Mouse (Mus musculus) hindbrain, embryonic 13.5 days (tissue): ENCODE measurements around the gene Nek6. TPM values are rescaled to one million over a fixed set of nuclear protein-coding genes. Genes with fewer than 3 reads are reported as not detected.

Experiments used
- ATAC-seq: fragments of 200-750 bp; cut with Nextera tagmentation; 2 replicates; pipeline ENCODE4 v1.8.0; 2017; ENCODE audit warnings: moderate TSS enrichment; ENCODE audit not compliant: low FRiP score
- H3K27ac ChIP-seq: fragments of 300-500 bp; sonication (generic); 2 replicates; pipeline ENCODE4 v1.5.1; 2015; ENCODE audit warnings: inconsistent platforms, mild to moderate bottlenecking, moderate library complexity
- H3K27me3 ChIP-seq: fragments of 300-500 bp; sonication (generic); 2 replicates; pipeline ENCODE4 v1.6.1; 2015; ENCODE audit warnings: mild to moderate bottlenecking, inconsistent platforms
- H3K36me3 ChIP-seq: fragments of 300-500 bp; sonication (generic); 2 replicates; pipeline ENCODE4 v1.6.1; 2015; ENCODE audit warnings: mild to moderate bottlenecking, inconsistent platforms
- H3K4me1 ChIP-seq: fragments of 300-500 bp; sonication (generic); replicated peaks from 2 replicates; pipeline ENCODE4 v1.6.1; 2015; ENCODE audit warnings: inconsistent platforms
- H3K4me2 ChIP-seq: fragments of 300-500 bp; sonication (generic); 2 replicates; pipeline ENCODE4 v1.6.1; 2015; ENCODE audit warnings: inconsistent platforms, mild to moderate bottlenecking, moderate library complexity
- H3K4me3 ChIP-seq: fragments of 300-500 bp; sonication (generic); 2 replicates; pipeline ENCODE4 v1.5.1; 2015; ENCODE audit warnings: mild to moderate bottlenecking, inconsistent platforms
- H3K9ac ChIP-seq: fragments of 300-500 bp; sonication (generic); 2 replicates; pipeline ENCODE4 v1.6.1; 2015; ENCODE audit warnings: mild to moderate bottlenecking, inconsistent platforms
- H3K9me3 ChIP-seq: fragments of 300-500 bp; sonication (generic); 2 replicates; pipeline ENCODE4 v1.6.1; 2016; ENCODE audit warnings: inconsistent platforms
- WGBS: fragments of 180-500 bp; shearing (Covaris S2); methylation state at CpG from one replicate; pipeline ENCODE4 v1.1.7; 2015; 5-methylcytosine and 5-hydroxymethylcytosine counted together
- polyA plus RNA-seq: library from polyadenylated mRNA; unstranded; fragments of >200 nt; fragmentation: Nextera tagmentation; extraction: Ambion mirVana; gene quantifications from 2 replicates; pipeline ENCODE4 v1.2.1, GENCODE M21; 2015

The Nek6 gene
- polyA plus RNA-seq, 1 experiment from 2014 or later = 57.3 TPM

DNA sequence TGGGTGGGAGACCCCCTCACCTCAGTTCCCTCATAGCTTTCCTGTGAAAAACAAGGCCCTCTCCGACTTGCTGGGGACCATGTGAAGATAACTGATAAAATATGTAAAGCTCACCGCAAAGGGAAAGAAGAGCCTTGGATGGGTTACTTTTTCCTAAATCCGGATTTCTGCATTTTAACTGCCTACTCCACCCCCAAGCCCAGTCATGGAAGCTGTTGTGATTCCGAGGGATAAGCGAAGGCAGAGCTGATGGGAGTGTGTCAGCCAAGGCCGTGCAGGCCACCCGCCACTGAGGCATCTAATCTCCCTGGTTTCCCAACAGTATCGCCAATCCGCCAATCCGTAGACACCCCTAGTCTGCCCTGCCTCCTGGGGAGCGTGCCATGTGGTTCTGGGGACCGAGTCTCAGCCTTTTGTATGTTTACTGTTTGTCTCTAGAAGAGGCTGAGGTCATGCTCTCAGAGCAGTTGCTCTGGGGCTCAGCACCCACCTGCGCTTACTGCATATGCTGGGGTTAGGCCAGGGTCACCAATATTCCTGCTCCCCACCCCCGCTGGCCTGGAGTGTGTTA, 18.2 kb downstream of the Nek6 start:
- Histone ChIP-seq H3K27me3 (no peaks in the 10 kb centered on the region), H3K4me3 (no peak overlapping the region), H3K9me3 (no peaks in the 10 kb centered on the region), H3K9ac (no peak overlapping the region), H3K27ac (no peak overlapping the region), H3K4me1 (peaks cover 51% of the 10 kb centered on the region), H3K36me3 (no peaks in the 10 kb centered on the region), H3K4me2 (no peak overlapping the region)
- WGBS = 73% methylated on average over 14 of the region's 14 CpGs
- ATAC-seq = no peak

- 35% methylated on average over 6 of the region's 6 CpGs for WGBS
- Histone ChIP-seq H3K36me3 (no peaks in the 10 kb centered on the region), H3K9ac (no peak overlapping the region), H3K4me3 (no peak overlapping the region), H3K27me3 (no peaks in the 10 kb centered on the region), H3K4me2 (no peak overlapping the region), H3K27ac (no peak overlapping the region), H3K9me3 (no peaks in the 10 kb centered on the region), H3K4me1 (peaks cover 52% of the 10 kb centered on the region)
- ATAC-seq = no peak
Observed at GRCm38 (mm10) chr2:38530955-38531381, 19.5 kb downstream of the Nek6 start.

DNA sequence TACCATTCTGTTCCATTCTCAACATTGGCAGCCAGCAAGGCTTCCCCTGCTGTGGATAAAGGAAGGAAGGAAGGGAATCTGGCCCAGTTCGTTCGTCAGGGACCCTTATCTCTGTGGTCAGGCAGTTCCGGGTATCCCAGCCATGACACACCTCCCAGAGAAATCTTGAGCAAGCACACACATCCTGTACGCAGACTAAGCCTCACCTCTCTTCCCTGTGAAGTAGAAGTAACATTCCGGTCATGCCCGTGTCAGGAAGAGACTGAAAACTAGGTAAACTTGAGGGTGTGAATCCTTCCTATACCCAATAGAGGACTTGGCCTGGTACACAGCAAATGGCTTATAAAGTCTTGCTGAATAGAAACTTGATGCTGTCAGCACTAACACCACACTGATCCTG, 21.9 kb downstream of the Nek6 start:
- peaks cover 72% of the 10 kb centered on the region for H3K4me1 ChIP-seq
- H3K27ac ChIP-seq = no peak overlapping the region
- WGBS = 73% methylated on average over 6 of the region's 6 CpGs
- H3K9me3 ChIP-seq = no peaks in the 10 kb centered on the region
- H3K4me2 ChIP-seq = no peak overlapping the region
- H3K4me3 ChIP-seq = no peak overlapping the region
- H3K36me3 ChIP-seq = no peaks in the 10 kb centered on the region
- no peak for ATAC-seq
- H3K9ac ChIP-seq = no peak overlapping the region
- no peaks in the 10 kb centered on the region for H3K27me3 ChIP-seq

DNA sequence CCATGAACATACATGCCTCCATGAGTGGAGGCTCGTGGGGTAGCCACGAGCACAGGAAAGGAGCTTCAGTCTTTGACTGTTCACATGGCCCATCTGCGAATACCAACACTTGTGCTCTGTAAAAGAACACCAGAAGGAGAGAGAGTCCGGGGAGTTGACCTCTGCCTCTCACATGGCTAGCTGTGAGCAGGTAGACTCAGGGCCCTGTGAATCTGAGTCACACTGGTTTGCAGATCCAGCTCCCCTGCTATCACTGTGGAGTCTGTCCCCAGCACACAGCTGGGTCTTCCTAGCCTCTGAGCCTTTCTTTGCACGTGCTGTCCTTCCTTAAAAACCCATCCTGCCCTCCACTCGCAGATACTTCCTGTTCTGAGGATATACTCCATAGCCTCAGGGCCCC, 22.3 kb downstream of the Nek6 start:
- H3K9me3 ChIP-seq = no peaks in the 10 kb centered on the region
- H3K4me3 ChIP-seq = no peak overlapping the region
- no peaks in the 10 kb centered on the region for H3K36me3 ChIP-seq
- no peak overlapping the region for H3K27ac ChIP-seq
- H3K9ac ChIP-seq = no peak overlapping the region
- peaks cover 76% of the 10 kb centered on the region for H3K4me1 ChIP-seq
- no peak overlapping the region for H3K4me2 ChIP-seq
- ATAC-seq = no peak
- WGBS = 69% methylated on average over 6 of the region's 6 CpGs
- H3K27me3 ChIP-seq = no peaks in the 10 kb centered on the region

DNA sequence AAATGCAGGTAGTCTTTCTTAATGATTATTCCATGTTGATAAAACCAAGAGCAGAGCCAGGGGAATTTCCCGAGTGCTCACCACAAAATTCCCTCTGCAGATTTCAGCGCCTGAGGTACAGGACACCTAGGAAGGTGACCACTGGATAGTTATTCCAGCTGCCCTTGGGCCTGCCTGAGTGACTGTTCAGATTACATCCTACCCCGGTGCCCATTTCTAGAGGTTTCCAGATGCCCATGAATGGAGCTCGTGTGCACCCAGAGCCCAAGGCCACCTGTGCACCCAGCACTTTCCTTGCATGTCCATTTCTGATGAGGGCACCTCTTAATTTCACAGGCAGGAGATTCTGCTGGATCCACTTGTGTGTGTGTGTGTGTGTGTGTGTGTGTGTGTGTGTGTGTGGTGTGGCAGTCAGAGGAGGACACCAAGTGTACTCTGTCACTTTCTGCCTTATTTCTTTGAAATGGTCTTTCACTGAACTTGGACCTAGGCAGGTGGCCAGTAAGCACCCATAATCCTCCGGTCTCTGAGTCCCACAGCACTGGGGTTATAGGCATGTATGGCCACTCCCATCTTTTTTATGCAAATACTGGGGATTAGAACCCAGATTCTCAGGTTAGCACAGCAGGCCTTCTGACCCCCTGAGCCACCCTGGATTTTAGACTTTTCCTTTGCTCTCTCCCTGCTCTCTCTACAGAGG, 22.9 kb downstream of the Nek6 start:
- Histone ChIP-seq H3K27me3 (no peaks in the 10 kb centered on the region), H3K4me3 (no peak overlapping the region), H3K9ac (no peak overlapping the region), H3K4me1 (peaks cover 80% of the 10 kb centered on the region), H3K36me3 (no peaks in the 10 kb centered on the region), H3K27ac (no peak overlapping the region), H3K4me2 (no peak overlapping the region), H3K9me3 (no peaks in the 10 kb centered on the region)
- WGBS = 85% methylated on average over 5 of the region's 5 CpGs
- ATAC-seq = no peak

- Histone ChIP-seq H3K36me3 (no peaks in the 10 kb centered on the region), H3K4me1 (peaks cover 80% of the 10 kb centered on the region), H3K27me3 (no peaks in the 10 kb centered on the region), H3K9me3 (no peaks in the 10 kb centered on the region), H3K4me3 (no peak overlapping the region), H3K9ac (no peak overlapping the region), H3K4me2 (no peak overlapping the region), H3K27ac (no peak overlapping the region)
- 46% methylated on average over 8 of the region's 8 CpGs for WGBS
- ATAC-seq = no peak
Observed at GRCm38 (mm10) chr2:38535051-38535450, 23.6 kb downstream of the Nek6 start.

DNA sequence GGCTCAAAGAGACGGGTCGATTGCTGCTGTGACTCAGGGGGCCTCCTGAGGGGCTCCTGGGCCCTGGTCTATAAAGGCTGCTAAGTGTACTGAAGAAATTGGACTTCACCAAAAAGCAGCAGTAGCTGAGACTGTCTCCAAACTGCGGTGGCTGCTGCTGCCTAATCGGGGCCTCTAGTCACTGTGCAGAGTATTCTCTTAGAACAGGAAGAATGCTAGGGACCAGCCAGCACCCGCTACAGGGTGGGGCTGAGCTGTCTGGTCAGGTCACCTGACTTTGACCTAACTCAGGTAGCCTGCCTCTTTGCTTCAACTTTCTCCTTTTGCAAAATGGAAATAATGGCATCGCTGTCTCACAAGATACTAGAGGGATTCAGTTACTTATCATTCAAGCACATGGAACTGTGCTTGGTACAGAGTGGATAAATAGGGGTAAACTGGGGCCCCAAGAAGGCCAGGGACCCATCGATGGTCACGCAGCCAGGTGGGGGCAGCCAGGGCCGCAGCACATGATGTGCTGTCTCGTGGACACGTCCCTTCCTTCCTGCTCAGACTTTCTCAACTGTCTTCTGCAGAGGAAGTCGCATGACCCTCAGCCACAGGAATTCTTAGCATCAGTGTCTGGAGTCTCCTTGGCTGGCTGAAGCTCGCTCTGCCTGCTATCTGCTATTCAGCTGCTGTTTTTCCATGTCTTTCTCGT, 24.2 kb downstream of the Nek6 start:
- H3K27ac ChIP-seq = no peak overlapping the region
- ATAC-seq = no peak
- no peak overlapping the region for H3K9ac ChIP-seq
- WGBS = 64% methylated on average over 14 of the region's 14 CpGs
- H3K9me3 ChIP-seq = no peaks in the 10 kb centered on the region
- H3K27me3 ChIP-seq = no peaks in the 10 kb centered on the region
- no peak overlapping the region for H3K4me2 ChIP-seq
- peaks cover 79% of the 10 kb centered on the region for H3K4me1 ChIP-seq
- H3K36me3 ChIP-seq = no peaks in the 10 kb centered on the region
- H3K4me3 ChIP-seq = no peak overlapping the region

DNA sequence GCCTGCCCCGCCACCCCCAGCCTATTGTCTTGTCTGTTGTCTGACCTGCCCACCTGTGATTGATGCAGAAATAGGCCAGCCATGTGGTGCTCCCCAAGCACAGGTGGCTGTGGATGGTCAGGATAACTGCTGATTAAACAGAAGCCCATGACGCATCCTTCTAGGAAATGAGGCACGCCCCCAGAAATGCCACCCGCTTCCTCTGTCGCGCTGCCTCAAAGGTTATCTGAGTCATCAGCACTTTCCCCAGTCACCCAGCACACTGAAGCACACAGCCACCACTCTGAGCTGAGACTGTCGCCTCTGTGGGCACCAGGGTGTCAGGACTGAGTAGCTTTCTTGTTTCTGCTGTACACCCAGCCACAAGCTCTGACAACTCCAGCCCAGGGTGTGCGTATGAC, 24.9 kb downstream of the Nek6 start:
- Histone ChIP-seq H3K9me3 (no peaks in the 10 kb centered on the region), H3K4me1 (peaks cover 79% of the 10 kb centered on the region), H3K4me3 (no peak overlapping the region), H3K27me3 (0 out of 2 replicates have a peak, but pooled peaks cover 3% of the 10 kb centered on the region), H3K9ac (no peak overlapping the region), H3K27ac (no peak overlapping the region), H3K36me3 (no peaks in the 10 kb centered on the region), H3K4me2 (no peak overlapping the region)
- no peak for ATAC-seq
- 68% methylated on average over 8 of the region's 8 CpGs for WGBS

- Histone ChIP-seq H3K36me3 (no peaks in the 10 kb centered on the region), H3K27ac (no peak overlapping the region), H3K4me1 (peaks cover 77% of the 10 kb centered on the region), H3K4me3 (no peak overlapping the region), H3K4me2 (no peak overlapping the region), H3K27me3 (0 out of 2 replicates have a peak, but pooled peaks cover 3% of the 10 kb centered on the region), H3K9ac (peak overlapping the region; percentile 19; the same call in 1 of the 2 replicates), H3K9me3 (no peaks in the 10 kb centered on the region)
- peak; percentile 69 for ATAC-seq
- 56% methylated on average over 9 of the region's 9 CpGs for WGBS
Observed at GRCm38 (mm10) chr2:38539677-38540076, 28.2 kb downstream of the Nek6 start.

DNA sequence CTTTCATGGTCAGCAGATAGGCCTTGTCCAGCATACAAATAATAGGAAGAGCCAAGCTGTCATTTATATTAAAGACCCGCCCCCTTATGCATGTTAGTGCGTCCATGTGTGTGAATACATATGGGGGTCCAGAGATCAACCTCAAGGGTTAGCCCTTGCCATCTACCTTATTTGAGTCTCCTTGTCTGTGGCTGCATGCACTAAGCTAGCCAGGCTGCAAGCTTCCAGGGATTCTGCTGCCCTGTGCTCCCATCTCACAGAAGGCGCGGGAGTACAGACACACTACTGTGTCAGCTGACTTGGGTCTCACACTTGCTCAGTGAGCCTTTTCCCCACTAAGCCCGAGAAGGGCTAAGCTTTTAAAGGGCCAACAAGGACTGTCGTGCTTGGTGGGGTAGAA, 29.2 kb downstream of the Nek6 start:
- Histone ChIP-seq H3K9ac (no peak overlapping the region), H3K4me2 (no peak overlapping the region), H3K36me3 (no peaks in the 10 kb centered on the region), H3K4me1 (peaks cover 68% of the 10 kb centered on the region), H3K9me3 (no peaks in the 10 kb centered on the region), H3K27ac (no peak overlapping the region), H3K27me3 (0 out of 2 replicates have a peak, but pooled peaks cover 3% of the 10 kb centered on the region), H3K4me3 (no peak overlapping the region)
- 83% methylated on average over 6 of the region's 6 CpGs for WGBS
- ATAC-seq = no peak

GRCm38 (mm10) chr2:38541101-38541500, 29.7 kb downstream of the Nek6 start:
- H3K27ac ChIP-seq = no peak overlapping the region
- no peak overlapping the region for H3K4me2 ChIP-seq
- ATAC-seq = no peak
- H3K9me3 ChIP-seq = no peaks in the 10 kb centered on the region
- H3K4me1 ChIP-seq = peaks cover 64% of the 10 kb centered on the region
- H3K36me3 ChIP-seq = no peaks in the 10 kb centered on the region
- H3K27me3 ChIP-seq = 0 out of 2 replicates have a peak, but pooled peaks cover 3% of the 10 kb centered on the region
- WGBS = 92% methylated on average over 3 of the region's 3 CpGs
- no peak overlapping the region for H3K9ac ChIP-seq
- H3K4me3 ChIP-seq = no peak overlapping the region

DNA sequence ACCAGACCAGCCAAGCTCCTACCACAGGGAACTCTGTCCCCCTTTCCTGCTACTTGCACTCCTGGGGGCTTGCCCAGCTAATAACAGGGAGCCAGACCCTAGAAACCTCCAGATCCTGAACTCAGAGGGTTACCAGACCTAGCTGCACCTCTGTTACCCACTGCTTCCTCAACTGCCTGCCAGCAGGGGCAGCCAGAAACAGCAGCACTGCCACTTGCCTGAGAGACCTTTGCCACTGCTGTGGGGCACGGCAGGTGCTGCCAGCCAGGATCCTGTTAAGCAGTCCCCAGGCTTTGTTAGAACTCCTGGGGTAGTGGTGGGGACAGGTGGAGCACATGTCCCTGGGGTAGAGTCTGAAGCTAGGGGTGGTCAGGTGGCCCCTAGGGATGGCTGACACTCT, 30.1 kb downstream of the Nek6 start:
- H3K9ac ChIP-seq = no peak overlapping the region
- H3K4me1 ChIP-seq = peaks cover 64% of the 10 kb centered on the region
- H3K9me3 ChIP-seq = no peaks in the 10 kb centered on the region
- H3K27me3 ChIP-seq = 0 out of 2 replicates have a peak, but pooled peaks cover 3% of the 10 kb centered on the region
- ATAC-seq = no peak
- H3K4me2 ChIP-seq = no peak overlapping the region
- no peak overlapping the region for H3K4me3 ChIP-seq
- H3K27ac ChIP-seq = no peak overlapping the region
- H3K36me3 ChIP-seq = no peaks in the 10 kb centered on the region
- 83% methylated on average over 1 of the region's 1 CpGs for WGBS
